Mouse (Mus musculus): ENCODE data around the gene B830017H08Rik. TPM values are rescaled to one million over a fixed set of nuclear protein-coding genes. Genes with fewer than 3 reads are reported as not detected.

Gene B830017H08Rik
- polyA plus RNA-seq, 1 experiment from 2014 or later, result not detected

- ATAC-seq (replicated peaks; ENCODE audit: insufficient number of reproducible peaks, low FRiP score, low TSS enrichment), result no peak
- Histone ChIP-seq H3K9me3 (replicated peaks; ENCODE audit: control insufficient read depth, low read length) (no peaks in the 10 kb centered on the region), H3K27ac (ENCODE audit: low read depth, low read length) (peak overlapping the region; percentile 51), H3K4me3 (ENCODE audit: low read depth, low read length) (no peak overlapping the region), H3K9ac (ENCODE audit: low read depth, low read length) (no peak overlapping the region), H3K4me1 (ENCODE audit: control insufficient read depth, insufficient read depth, low read length) (peaks cover 39% of the 10 kb centered on the region), H3K36me3 (ENCODE audit: control insufficient read depth, insufficient read depth, low read length) (0 out of 2 replicates have a peak, but pooled peaks cover under 1% of the 10 kb centered on the region), H3K4me2 (no peak overlapping the region), H3K27me3 (ENCODE audit: control insufficient read depth, insufficient read depth, low read length) (no peaks in the 10 kb centered on the region)
- 36% methylated on average over 4 of the region's 4 CpGs for WGBS (ENCODE audit: insufficient replicate concordance)
Measured at GRCm38 (mm10) chr16:17875174-17875573, 42.3 kb downstream of the B830017H08Rik start.

GRCm38 (mm10) chr16:17876096-17876495 lies 43.2 kb downstream of the B830017H08Rik start:
- Histone ChIP-seq H3K27ac (ENCODE audit: low read depth, low read length) (no peak overlapping the region), H3K4me2 (no peak overlapping the region), H3K9me3 (replicated peaks; ENCODE audit: control insufficient read depth, low read length) (no peaks in the 10 kb centered on the region), H3K9ac (ENCODE audit: low read depth, low read length) (no peak overlapping the region), H3K27me3 (ENCODE audit: control insufficient read depth, insufficient read depth, low read length) (no peaks in the 10 kb centered on the region), H3K4me1 (ENCODE audit: control insufficient read depth, insufficient read depth, low read length) (peaks cover 39% of the 10 kb centered on the region), H3K36me3 (ENCODE audit: control insufficient read depth, insufficient read depth, low read length) (no peaks in the 10 kb centered on the region), H3K4me3 (ENCODE audit: low read depth, low read length) (no peak overlapping the region)
- 85% methylated on average over 1 of the region's 1 CpGs for WGBS (ENCODE audit: insufficient replicate concordance)
- no peak for ATAC-seq (replicated peaks; ENCODE audit: insufficient number of reproducible peaks, low FRiP score, low TSS enrichment)

- no peaks in the 10 kb centered on the region for H3K27me3 ChIP-seq (ENCODE audit: control insufficient read depth, insufficient read depth, low read length)
- peaks cover 14% of the 10 kb centered on the region for H3K4me1 ChIP-seq (ENCODE audit: control insufficient read depth, insufficient read depth, low read length)
- WGBS (ENCODE audit: insufficient replicate concordance), result 83% methylated on average over 4 of the region's 4 CpGs
- no peak overlapping the region for H3K27ac ChIP-seq (ENCODE audit: low read depth, low read length)
- no peaks in the 10 kb centered on the region for H3K9me3 ChIP-seq (replicated peaks; ENCODE audit: control insufficient read depth, low read length)
- no peak for ATAC-seq (replicated peaks; ENCODE audit: insufficient number of reproducible peaks, low FRiP score, low TSS enrichment)
- no peak overlapping the region for H3K9ac ChIP-seq (ENCODE audit: low read depth, low read length)
- H3K4me3 ChIP-seq (ENCODE audit: low read depth, low read length), result no peak overlapping the region
- no peak overlapping the region for H3K4me2 ChIP-seq
- H3K36me3 ChIP-seq (ENCODE audit: control insufficient read depth, insufficient read depth, low read length), result 0 out of 2 replicates have a peak, but pooled peaks cover 2% of the 10 kb centered on the region
Measured at GRCm38 (mm10) chr16:17879571-17879970, 46.6 kb downstream of the B830017H08Rik start.

GRCm38 (mm10) chr16:17882196-17882595 lies 49.3 kb downstream of the B830017H08Rik start:
- no peak for ATAC-seq (replicated peaks; ENCODE audit: insufficient number of reproducible peaks, low FRiP score, low TSS enrichment)
- no peak overlapping the region for H3K9ac ChIP-seq (ENCODE audit: low read depth, low read length)
- no peaks in the 10 kb centered on the region for H3K27me3 ChIP-seq (ENCODE audit: control insufficient read depth, insufficient read depth, low read length)
- H3K4me3 ChIP-seq (ENCODE audit: low read depth, low read length), result no peak overlapping the region
- H3K27ac ChIP-seq (ENCODE audit: low read depth, low read length), result no peak overlapping the region
- H3K4me2 ChIP-seq, result no peak overlapping the region
- peaks cover 7% of the 10 kb centered on the region; the same call in 1 of the 2 replicates for H3K4me1 ChIP-seq (ENCODE audit: control insufficient read depth, insufficient read depth, low read length)
- no peaks in the 10 kb centered on the region for H3K9me3 ChIP-seq (replicated peaks; ENCODE audit: control insufficient read depth, low read length)
- H3K36me3 ChIP-seq (ENCODE audit: control insufficient read depth, insufficient read depth, low read length), result 0 out of 2 replicates have a peak, but pooled peaks cover 2% of the 10 kb centered on the region

- Histone ChIP-seq H3K4me2 (no peak overlapping the region), H3K27ac (ENCODE audit: low read depth, low read length) (no peak overlapping the region), H3K4me1 (ENCODE audit: control insufficient read depth, insufficient read depth, low read length) (peaks cover 7% of the 10 kb centered on the region; the same call in 1 of the 2 replicates), H3K27me3 (ENCODE audit: control insufficient read depth, insufficient read depth, low read length) (no peaks in the 10 kb centered on the region), H3K4me3 (ENCODE audit: low read depth, low read length) (no peak overlapping the region), H3K9me3 (replicated peaks; ENCODE audit: control insufficient read depth, low read length) (no peaks in the 10 kb centered on the region), H3K36me3 (ENCODE audit: control insufficient read depth, insufficient read depth, low read length) (0 out of 2 replicates have a peak, but pooled peaks cover 2% of the 10 kb centered on the region), H3K9ac (ENCODE audit: low read depth, low read length) (no peak overlapping the region)
- 54% methylated on average over 6 of the region's 6 CpGs for WGBS (ENCODE audit: insufficient replicate concordance)
- no peak for ATAC-seq (replicated peaks; ENCODE audit: insufficient number of reproducible peaks, low FRiP score, low TSS enrichment)
Measured at GRCm38 (mm10) chr16:17884116-17884515, 51.2 kb downstream of the B830017H08Rik start.

Other genes with a start within 250 kb of the B830017H08Rik start
- gene Slc7a4, start 249.9 kb upstream of the B830017H08Rik start, polyA plus RNA-seq (2014; fragmentation: Nextera tagmentation; extraction: Ambion mirVana), result 5.4 and 6.2 TPM in 2 replicates
- gene Smpd4, start 213.8 kb upstream of the B830017H08Rik start, polyA plus RNA-seq (2014; fragmentation: Nextera tagmentation; extraction: Ambion mirVana), result 34.9 and 37.7 TPM in 2 replicates
- 3.7 and 5.3 TPM in 2 replicates for gene Ccdc74a, start 186.7 kb upstream of the B830017H08Rik start, polyA plus RNA-seq (2014; fragmentation: Nextera tagmentation; extraction: Ambion mirVana)
- 31.6 and 32.9 TPM in 2 replicates for gene Med15, start 100.2 kb upstream of the B830017H08Rik start, polyA plus RNA-seq (2014; fragmentation: Nextera tagmentation; extraction: Ambion mirVana)
- gene Klhl22, start 73.5 kb upstream of the B830017H08Rik start, polyA plus RNA-seq (2014; fragmentation: Nextera tagmentation; extraction: Ambion mirVana), result 43.2 and 44.1 TPM in 2 replicates
- gene Scarf2, start 35.8 kb upstream of the B830017H08Rik start, polyA plus RNA-seq (2014; fragmentation: Nextera tagmentation; extraction: Ambion mirVana), result 7.2 and 9.6 TPM in 2 replicates
- gene Car15, start 5.2 kb downstream of the B830017H08Rik start, polyA plus RNA-seq (2014; fragmentation: Nextera tagmentation; extraction: Ambion mirVana), result 1.0 and 1.9 TPM in 2 replicates
- 0.07 and 0.17 TPM in 2 replicates for gene Gm20518, start 58.5 kb downstream of the B830017H08Rik start, polyA plus RNA-seq (2014; fragmentation: Nextera tagmentation; extraction: Ambion mirVana)
- 0.07 TPM in 1 of 2 replicates, not detected in the other for gene Tssk1, start 61.1 kb downstream of the B830017H08Rik start, polyA plus RNA-seq (2014; fragmentation: Nextera tagmentation; extraction: Ambion mirVana)
- 44.8 and 49.9 TPM in 2 replicates for gene Dgcr2, start 65.4 kb downstream of the B830017H08Rik start, polyA plus RNA-seq (2014; fragmentation: Nextera tagmentation; extraction: Ambion mirVana)
- gene Tssk2, start 65.5 kb downstream of the B830017H08Rik start, polyA plus RNA-seq (2014; fragmentation: Nextera tagmentation; extraction: Ambion mirVana), result 0.11 TPM in 1 of 2 replicates, not detected in the other
- gene Ess2, start 78.2 kb downstream of the B830017H08Rik start, polyA plus RNA-seq (2014; fragmentation: Nextera tagmentation; extraction: Ambion mirVana), result 27.2 and 29.8 TPM in 2 replicates
- not detected in 2 replicates for gene Gsc2, start 81.9 kb downstream of the B830017H08Rik start, polyA plus RNA-seq (2014; fragmentation: Nextera tagmentation; extraction: Ambion mirVana)
- 35.9 and 39.5 TPM in 2 replicates for gene Slc25a1, start 95.1 kb downstream of the B830017H08Rik start, polyA plus RNA-seq (2014; fragmentation: Nextera tagmentation; extraction: Ambion mirVana)
- not detected in 2 replicates for gene Vpreb2, start 147.3 kb downstream of the B830017H08Rik start, polyA plus RNA-seq (2014; fragmentation: Nextera tagmentation; extraction: Ambion mirVana)
- 64.3 and 64.7 TPM in 2 replicates for gene Dgcr6, start 219.7 kb downstream of the B830017H08Rik start, polyA plus RNA-seq (2014; fragmentation: Nextera tagmentation; extraction: Ambion mirVana)

All from heart, embryonic 11.5 days (tissue).